Mouse (Mus musculus) E14TG2a.4 (cell line): ENCODE measurements at regions not wholly inside any gene's neighbourhood (a gene's known extent, or its start where the extent isn't known, plus 50 kb on each side); places are given as distances from the start of the nearest gene placed in this dataset.

ENCODE experiments used
- CTCF ChIP-seq: conservative IDR thresholded peaks from 2 replicates; pipeline ENCODE4 v1.5.1; 2014; ENCODE audit warnings: low read length
- NANOG ChIP-seq: IDR thresholded peaks from 2 replicates; pipeline ENCODE4 v1.6.1; 2014; ENCODE audit warnings: borderline replicate concordance, low read length, mixed read lengths

GRCm38 (mm10) chr7:117971176-117971575, 144.8 kb downstream of the Rps15a start:
- no peak for TF ChIP-seq CTCF
- TF ChIP-seq NANOG, result no peak
